Comparison of ENCODE assay signal across 28 mouse cellular contexts in the genomic region with DNA sequence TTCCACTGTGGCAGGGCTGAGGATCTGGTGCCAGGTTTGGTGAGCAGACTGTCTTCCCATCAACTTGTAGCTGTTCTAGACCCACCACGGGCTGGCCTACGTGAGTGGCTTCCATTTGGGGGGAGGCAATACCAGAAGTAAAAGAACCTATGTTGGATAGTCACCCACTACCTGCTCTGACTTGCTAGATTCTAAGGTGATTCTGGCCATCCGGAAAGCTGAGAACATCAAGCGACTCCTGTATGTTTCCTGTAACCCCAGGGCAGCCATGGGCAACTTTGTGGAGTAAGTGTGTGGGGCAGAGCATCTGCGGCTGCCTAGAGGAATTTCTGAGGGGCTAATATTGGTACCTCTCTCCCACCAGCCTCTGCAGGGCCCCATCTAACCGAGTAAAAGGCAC. TPM values are rescaled to one million over a fixed set of nuclear protein-coding genes. Genes with fewer than 3 reads are reported as not detected.
A peak's percentile ranks its signal among the peaks of the same experiment; 100 is the strongest.
DNase-seq lines count a peak whose midpoint lies in the region; ATAC-seq and TF ChIP-seq lines count a peak whose summit lies in the region.
"Had no signal": no experiment of that assay in that cellular context is flagged by ENCODE, and none has a peak within 500 bp of the region (broad histone marks: within the 10 kb centered on the region; RNA-seq: fewer than 3 reads in every experiment).

No protein-coding gene starts in this region.

- TF ChIP-seq CTCF in heart, adult 2 months (IDR thresholded peaks at IDR 0.05): no peak
- TF ChIP-seq CTCF in CH12.LX (conservative IDR thresholded peaks at IDR 0.05 in 1 of 2, IDR thresholded peaks at IDR 0.05 in 1 of 2; ENCODE audit: low read depth in 2 of 2, low read length in 2 of 2): no peak

- TF ChIP-seq EP300 in heart, adult 2 months (IDR thresholded peaks at IDR 0.05; ENCODE audit: insufficient read depth, low read depth, low read length): no peak
- TF ChIP-seq EP300 in CH12.LX (IDR thresholded peaks at IDR 0.05; ENCODE audit: low read length): no peak

- no peak overlapping the region for H3K27ac ChIP-seq in embryonic facial prominence, embryonic 12.5 days
- no peak overlapping the region for H3K27ac ChIP-seq in embryonic facial prominence, embryonic 10.5 days (replicated peaks)
- H3K27ac ChIP-seq in heart, adult 2 months: no peak overlapping the region
- H3K27ac ChIP-seq in CH12.LX (ENCODE audit: insufficient read depth, low read depth): no peak overlapping the region
- H3K27ac ChIP-seq: forebrain, embryonic 12.5 days had no signal

- peaks cover 21% of the 10 kb centered on the region for H3K4me1 ChIP-seq in embryonic facial prominence, embryonic 12.5 days
- H3K4me1 ChIP-seq in embryonic facial prominence, embryonic 10.5 days: peaks cover 26% of the 10 kb centered on the region
- H3K4me1 ChIP-seq in heart, adult 2 months (ENCODE audit: control insufficient read depth, insufficient read depth, low read length): peaks cover 5% of the 10 kb centered on the region
- peaks cover 8 to 24% of the 10 kb centered on the region in 2 experiments for H3K4me1 ChIP-seq in CH12.LX (ENCODE audit: control insufficient read depth in 1 of 2, insufficient read depth in 2 of 2)

- no peaks in the 10 kb centered on the region for H3K27me3 ChIP-seq in embryonic facial prominence, embryonic 12.5 days
- H3K27me3 ChIP-seq in embryonic facial prominence, embryonic 10.5 days (replicated peaks; ENCODE audit: low read depth, poor library complexity, severe bottlenecking): no peaks in the 10 kb centered on the region
- no peaks in the 10 kb centered on the region for H3K27me3 ChIP-seq in heart, adult 2 months (ENCODE audit: control insufficient read depth, insufficient read depth, low read length)
- H3K27me3 ChIP-seq in CH12.LX (replicated peaks): no peaks in the 10 kb centered on the region
- H3K27me3 ChIP-seq: forebrain, embryonic 12.5 days; Patski had no signal

- no peak for ATAC-seq in embryonic facial prominence, embryonic 12.5 days (ENCODE audit: insufficient number of reproducible peaks, insufficient read depth, low FRiP score, low TSS enrichment)
- ATAC-seq: activated CD4-positive, CD25-positive, alpha-beta regulatory T cell, adult 4 months; CD4-positive, CD25-positive, alpha-beta regulatory T cell, adult 4 months; forebrain, embryonic 14.5 days; forebrain, embryonic 16.5 days; Patski had no signal

- peak overlapping the region; percentile 2; the same call in 1 of the 2 replicates for H3K9ac ChIP-seq in embryonic facial prominence, embryonic 12.5 days
- H3K9ac ChIP-seq in heart, adult 2 months (ENCODE audit: low read depth, low read length): no peak overlapping the region
- H3K9ac ChIP-seq in CH12.LX (ENCODE audit: insufficient read depth, low read depth): no peak overlapping the region
- H3K9ac ChIP-seq: forebrain, embryonic 12.5 days had no signal

- peaks cover 71% of the 10 kb centered on the region for H3K36me3 ChIP-seq in embryonic facial prominence, embryonic 12.5 days
- H3K36me3 ChIP-seq in embryonic facial prominence, embryonic 10.5 days (replicated peaks): peaks cover 78% of the 10 kb centered on the region
- H3K36me3 ChIP-seq in heart, adult 2 months (ENCODE audit: control insufficient read depth, insufficient read depth, low read length): peaks cover 5% of the 10 kb centered on the region; the same call in 1 of the 2 replicates
- peaks cover 66 to 78% of the 10 kb centered on the region in 2 experiments for H3K36me3 ChIP-seq in CH12.LX (replicated peaks in 1 of 2; ENCODE audit: control insufficient read depth in 1 of 2, insufficient read depth in 1 of 2, low read length in 1 of 2)

- H3K79me2 ChIP-seq in heart, adult 2 months (replicated peaks; ENCODE audit: control insufficient read depth, insufficient read depth, low read length): peaks cover 5% of the 10 kb centered on the region; the same call in 1 of the 2 replicates
- H3K79me2 ChIP-seq in CH12.LX (replicated peaks; ENCODE audit: control insufficient read depth, extremely low read depth, insufficient read depth, poor library complexity, severe bottlenecking): peaks cover 30% of the 10 kb centered on the region

- H3K4me3 ChIP-seq in embryonic facial prominence, embryonic 12.5 days: no peak overlapping the region
- H3K4me3 ChIP-seq in embryonic facial prominence, embryonic 10.5 days: no peak overlapping the region
- H3K4me3 ChIP-seq in heart, adult 2 months: no peak overlapping the region
- no peak overlapping the region for H3K4me3 ChIP-seq in CH12.LX (replicated peaks in 1 of 3; ENCODE audit: low read depth in 2 of 3, low read length in 2 of 3, poor library complexity in 1 of 3)
- H3K4me3 ChIP-seq: forebrain, embryonic 12.5 days had no signal

- in situ Hi-C loops in CH12.LX (cut with MboI; ENCODE audit: low pct_ligation_motif_present, low pct_unique_long_range_greater_than_20kb, low sequenced_read_pairs): loop anchor here (5.0 kb wide), 1 partner anchor 35 kb away; the partner anchor contains the start of gene Dgcr8

- H3K9me3 ChIP-seq in embryonic facial prominence, embryonic 12.5 days: no peaks in the 10 kb centered on the region
- H3K9me3 ChIP-seq in embryonic facial prominence, embryonic 10.5 days: no peaks in the 10 kb centered on the region
- no peaks in the 10 kb centered on the region for H3K9me3 ChIP-seq in CH12.LX (replicated peaks; ENCODE audit: low read length)
- H3K9me3 ChIP-seq: forebrain, embryonic 12.5 days had no signal

- no peak overlapping the region for H3K4me2 ChIP-seq in embryonic facial prominence, embryonic 12.5 days (replicated peaks)
- H3K4me2 ChIP-seq in CH12.LX (ENCODE audit: insufficient read depth, low read depth, poor library complexity, severe bottlenecking): no peak overlapping the region
- H3K4me2 ChIP-seq: forebrain, embryonic 12.5 days had no signal

- intact Hi-C loops in heart, adult 2 months (cut with DNase I): no loop called here

- TF ChIP-seq POLR2A in heart, adult 2 months (IDR thresholded peaks at IDR 0.05; ENCODE audit: insufficient read depth, low read depth, low read length): no peak
- peak; percentile 5; the same call in 1 of the 2 replicates for TF ChIP-seq POLR2A in CH12.LX (IDR thresholded peaks at IDR 0.05; ENCODE audit: low read depth, low read length)

- dilution Hi-C loops in CH12.LX (cut with MboI; ENCODE audit: extremely low pct_ligation_motif_present, extremely low pct_unique_long_range_greater_than_20kb, low sequenced_read_pairs): no loop called here

- no peak for DNase-seq in embryonic facial prominence, embryonic 10.5 days (ENCODE audit: low spot score)
- DNase-seq in heart, adult 11 months: peak; percentile 87
- no peak for DNase-seq in heart, adult 2 months
- DNase-seq in layer of hippocampus, adult 11-12 months (ENCODE audit: low spot score): peak; percentile 2
- DNase-seq in layer of hippocampus, adult 8-10 months (ENCODE audit: low spot score in 2 of 2): no peak
- DNase-seq in CH12.LX (ENCODE audit: extremely low read depth): no peak
- DNase-seq in yolk sac, embryonic 10.5 days (ENCODE audit: low spot score): no peak
- DNase-seq: adrenal gland, adult 8-10 months; adrenal gland, postnatal 14 days; adrenal gland, postnatal 36 days; B cell, adult 2 months; cerebellum, adult 11-12 months; cerebellum, adult 2 months; cerebellum, adult 9-10 months; cerebellum, postnatal 10 days; cerebellum, postnatal 25 days had no signal

- 85% methylated on average over 6 of the region's 6 CpGs for WGBS in embryonic facial prominence, embryonic 12.5 days
- WGBS in embryonic facial prominence, embryonic 10.5 days: 90% methylated on average over 6 of the region's 6 CpGs
- WGBS in heart, adult 2 months: 81% methylated on average over 6 of the region's 6 CpGs

- no peak for TF ChIP-seq RAD21 in CH12.LX (IDR thresholded peaks at IDR 0.05; ENCODE audit: low read depth, low read length)

RNA-seq across cellular contexts. Expression of gene Ranbp1, which starts 4.2 kb away (rescaled TPM):
- polyA plus RNA-seq in embryonic facial prominence, embryonic 12.5 days (2016; fragmentation: Nextera tagmentation; extraction: Ambion mirVana): 754 and 814 TPM in 2 replicates
- polyA plus RNA-seq in embryonic facial prominence, embryonic 10.5 days (2016; fragmentation: Nextera tagmentation; extraction: Ambion mirVana): 1,276 and 1,293 TPM in 2 replicates
- total RNA-seq in heart, adult 2 months (2021): 10 to 100 TPM; 40.1 to 41.2 TPM
- 20.9 and 25.1 TPM in 2 replicates for polyA plus RNA-seq in heart, adult 2 months (2012; rRNA removed)
- total RNA-seq in layer of hippocampus, adult 8-10 months (2022): 10 to 100 TPM; 70.8 to 97.7 (median 84.0) TPM
- 605 and 763 TPM in 2 replicates for total RNA-seq in CH12.LX (2012; rRNA removed)
- total RNA-seq in CH12.LX (2014; rRNA removed): 1,124 and 1,127 TPM in 2 replicates
- 1,263 and 1,327 TPM in 2 replicates for polyA plus RNA-seq in CH12.LX (2012; ENCODE audit: insufficient read length, low read depth)

RNA-seq across cellular contexts. Expression of gene Trmt2a, which starts 4.3 kb away (rescaled TPM):
- 109 and 115 TPM in 2 replicates for polyA plus RNA-seq in embryonic facial prominence, embryonic 12.5 days (2016; fragmentation: Nextera tagmentation; extraction: Ambion mirVana)
- 116 and 120 TPM in 2 replicates for polyA plus RNA-seq in embryonic facial prominence, embryonic 10.5 days (2016; fragmentation: Nextera tagmentation; extraction: Ambion mirVana)
- 10 to 100 TPM; 19.6 to 19.8 TPM for total RNA-seq in heart, adult 2 months (2021)
- polyA plus RNA-seq in heart, adult 2 months (2012; rRNA removed): 26.8 and 32.4 TPM in 2 replicates
- 10 to 100 TPM; 55.2 to 69.1 (median 57.6) TPM for total RNA-seq in layer of hippocampus, adult 8-10 months (2022)
- total RNA-seq in CH12.LX (2012; rRNA removed) (155 and 208 TPM in 2 replicates), CH12.LX (2014; rRNA removed) (196 and 199 TPM in 2 replicates)
- polyA plus RNA-seq in CH12.LX (2012; ENCODE audit: insufficient read length, low read depth): 216 and 252 TPM in 2 replicates

RNA-seq across cellular contexts. Expression of gene Gm49776, which starts 5.4 kb away (rescaled TPM):
- polyA plus RNA-seq in embryonic facial prominence, embryonic 12.5 days (2016; fragmentation: Nextera tagmentation; extraction: Ambion mirVana): 2.1 and 2.3 TPM in 2 replicates
- 6.6 TPM in 1 of 2 replicates, not detected in the other for polyA plus RNA-seq in embryonic facial prominence, embryonic 10.5 days (2016; fragmentation: Nextera tagmentation; extraction: Ambion mirVana)
- not detected for total RNA-seq in heart, adult 2 months (2021)
- not detected in 2 replicates for polyA plus RNA-seq in heart, adult 2 months (2012; rRNA removed)
- total RNA-seq in layer of hippocampus, adult 8-10 months (2022): not detected
- total RNA-seq in CH12.LX (2012; rRNA removed) (0.25 TPM in 1 of 2 replicates, not detected in the other), CH12.LX (2014; rRNA removed) (not detected in 2 replicates)
- 25.0 TPM in 2 replicates for polyA plus RNA-seq in CH12.LX (2012; ENCODE audit: insufficient read length, low read depth)
- total RNA-seq: adrenal gland, adult 18-20 months; adrenal gland, adult 8-10 months; adrenal gland, postnatal 14 days had no signal
- polyA plus RNA-seq: activated CD4-positive, CD25-positive, alpha-beta regulatory T cell, adult 4 months; CD4-positive, CD25-positive, alpha-beta regulatory T cell, adult 4 months; cortical plate, adult 2 months; forebrain, embryonic 12.5 days; forebrain, embryonic 16.5 days had no signal

RNA-seq across cellular contexts. Expression of gene Zdhhc8, which starts 17.8 kb away (rescaled TPM):
- 19.9 and 23.0 TPM in 2 replicates for polyA plus RNA-seq in embryonic facial prominence, embryonic 12.5 days (2016; fragmentation: Nextera tagmentation; extraction: Ambion mirVana)
- polyA plus RNA-seq in embryonic facial prominence, embryonic 10.5 days (2016; fragmentation: Nextera tagmentation; extraction: Ambion mirVana): 15.5 and 17.9 TPM in 2 replicates
- total RNA-seq in heart, adult 2 months (2021): 10 to 100 TPM; 19.6 to 22.7 TPM
- 36.0 and 51.5 TPM in 2 replicates for polyA plus RNA-seq in heart, adult 2 months (2012; rRNA removed)
- 10 to 100 TPM; 60.7 to 90.9 (median 69.7) TPM for total RNA-seq in layer of hippocampus, adult 8-10 months (2022)
- total RNA-seq in CH12.LX (2012; rRNA removed) (10.3 and 12.1 TPM in 2 replicates), CH12.LX (2014; rRNA removed) (3.2 and 3.6 TPM in 2 replicates)
- polyA plus RNA-seq in CH12.LX (2012; ENCODE audit: insufficient read length, low read depth): 9.5 and 15.2 TPM in 2 replicates

RNA-seq across cellular contexts. Expression of gene Ccdc188, which starts 35.1 kb away (rescaled TPM):
- polyA plus RNA-seq in embryonic facial prominence, embryonic 12.5 days (2016; fragmentation: Nextera tagmentation; extraction: Ambion mirVana): not detected in 2 replicates
- polyA plus RNA-seq in embryonic facial prominence, embryonic 10.5 days (2016; fragmentation: Nextera tagmentation; extraction: Ambion mirVana): not detected in 2 replicates
- total RNA-seq in heart, adult 2 months (2021): not detected
- not detected in 2 replicates for polyA plus RNA-seq in heart, adult 2 months (2012; rRNA removed)
- not detected for total RNA-seq in layer of hippocampus, adult 8-10 months (2022)
- 0.30 and 0.50 TPM in 2 replicates for total RNA-seq in CH12.LX (2012; rRNA removed)
- not detected in 2 replicates for total RNA-seq in CH12.LX (2014; rRNA removed)
- 0.30 TPM in 1 of 2 replicates, not detected in the other for polyA plus RNA-seq in CH12.LX (2012; ENCODE audit: insufficient read length, low read depth)
- total RNA-seq: adrenal gland, adult 18-20 months; adrenal gland, adult 8-10 months; adrenal gland, postnatal 14 days; adrenal gland, postnatal 36 days; ES-E14 had no signal
- polyA plus RNA-seq: activated CD4-positive, CD25-positive, alpha-beta regulatory T cell, adult 4 months; CD4-positive, CD25-positive, alpha-beta regulatory T cell, adult 4 months; cerebellum, adult 2 months; cortical plate, adult 2 months; embryonic facial prominence, embryonic 11.5 days; embryonic facial prominence, embryonic 14.5 days; forebrain, embryonic 12.5 days; forebrain, embryonic 16.5 days; Patski had no signal

Comparison
In these comparisons a context has a peak if more than half of its experiments do, and no peak if none do; other contexts are left out.
1. DNase-seq: peak in heart, adult 11 months (single experiment) and layer of hippocampus, adult 11-12 months (single experiment); none in embryonic facial prominence, embryonic 10.5 days (single experiment), heart, adult 2 months (0 of 2), layer of hippocampus, adult 8-10 months (0 of 2), CH12.LX (single experiment) and yolk sac, embryonic 10.5 days (single experiment).
2. RNA of gene Ranbp1, which starts 4.2 kb away (polyA plus RNA-seq): 1,276 to 1,293 TPM in embryonic facial prominence, embryonic 10.5 days, 1,263 to 1,327 TPM in CH12.LX and 754 to 814 TPM in embryonic facial prominence, embryonic 12.5 days; 20.9 to 25.1 TPM in heart, adult 2 months; every median in the first group is over 10 times any median in the second.